Mouse (Mus musculus): ENCODE data around the gene Ksr2. TPM values are rescaled to one million over a fixed set of nuclear protein-coding genes. Genes with fewer than 3 reads are reported as not detected.

Ksr2 gene
- polyA plus RNA-seq, 1 experiment from 2014 or later = 7.1 TPM

DNA sequence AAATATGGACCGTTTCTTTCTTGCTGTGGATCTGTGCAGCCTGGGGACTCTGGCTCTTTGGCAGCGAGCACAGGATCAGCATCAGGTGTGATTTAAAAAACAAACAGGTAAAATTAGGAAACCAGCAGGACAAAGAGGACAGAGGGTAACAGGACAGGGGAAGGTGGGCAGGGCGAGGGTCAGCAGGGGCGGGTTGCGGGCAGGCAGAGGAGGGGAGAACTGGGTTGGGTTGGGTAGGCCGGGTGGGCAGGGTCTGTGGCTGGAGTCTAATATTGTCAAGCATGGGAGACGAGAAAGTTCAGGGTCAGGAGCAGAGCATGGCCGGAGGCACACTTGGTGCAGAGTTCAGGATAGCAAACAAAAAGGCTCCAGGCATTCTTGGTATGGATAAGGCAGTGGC, 43.8 kb downstream of the Ksr2 start:
- H3K27ac ChIP-seq = no peak overlapping the region
- H3K9ac ChIP-seq = no peak overlapping the region
- H3K27me3 ChIP-seq = no peaks in the 10 kb centered on the region
- H3K9me3 ChIP-seq = no peaks in the 10 kb centered on the region
- no peak overlapping the region for H3K4me2 ChIP-seq
- 55% methylated on average over 8 of the region's 8 CpGs for WGBS
- no peak for ATAC-seq (ENCODE audit: low FRiP score)
- peaks cover 16% of the 10 kb centered on the region for H3K4me1 ChIP-seq (replicated peaks)
- no peaks in the 10 kb centered on the region for H3K36me3 ChIP-seq
- H3K4me3 ChIP-seq = no peak overlapping the region

DNA sequence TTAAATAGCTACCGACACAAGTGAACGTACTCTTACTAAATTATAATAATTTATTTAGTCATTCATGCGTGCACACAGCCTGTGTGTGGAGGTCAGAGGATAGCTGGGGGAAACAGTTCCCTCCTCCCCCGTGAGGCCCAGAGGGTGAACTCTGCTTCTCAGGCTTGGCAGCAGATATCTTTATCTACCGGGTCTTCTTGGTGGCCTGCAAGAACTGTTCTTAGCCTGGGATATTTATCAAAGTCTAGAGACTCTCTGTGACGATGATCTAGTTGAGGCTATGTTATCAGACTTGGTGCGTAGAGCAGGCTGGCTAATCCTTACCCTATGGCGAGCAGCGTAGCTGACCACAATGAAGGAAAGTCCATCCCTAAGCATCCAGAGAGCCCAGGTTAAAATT, 45.1 kb downstream of the Ksr2 start:
- peaks cover 16% of the 10 kb centered on the region for H3K4me1 ChIP-seq (replicated peaks)
- H3K4me2 ChIP-seq = no peak overlapping the region
- no peaks in the 10 kb centered on the region for H3K36me3 ChIP-seq
- whole genome bisulfite sequencing = 69% methylated on average over 9 of the region's 9 CpGs
- no peak overlapping the region for H3K9ac ChIP-seq
- no peaks in the 10 kb centered on the region for H3K27me3 ChIP-seq
- no peaks in the 10 kb centered on the region for H3K9me3 ChIP-seq
- no peak for ATAC-seq (ENCODE audit: low FRiP score)
- no peak overlapping the region for H3K4me3 ChIP-seq
- H3K27ac ChIP-seq = no peak overlapping the region

DNA sequence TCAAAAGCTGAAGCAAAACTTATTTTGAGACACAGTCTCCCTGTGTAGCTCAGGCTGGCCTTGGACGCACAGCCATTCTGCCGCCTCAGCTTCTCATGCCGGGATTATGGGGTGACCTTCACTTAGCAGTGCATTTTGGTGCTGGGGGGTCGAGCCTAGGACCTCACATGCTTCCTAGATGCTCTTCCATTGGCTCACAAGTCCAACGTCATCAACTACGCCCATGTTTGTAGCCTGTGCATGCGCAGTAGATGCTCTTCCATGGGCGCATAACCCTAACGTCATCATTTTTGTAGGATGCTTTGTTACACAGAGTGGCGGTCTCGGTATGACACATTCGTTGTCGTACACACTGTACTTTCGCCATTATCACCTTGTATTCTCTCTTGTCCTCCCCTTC, 46.5 kb downstream of the Ksr2 start:
- Histone ChIP-seq H3K4me3 (no peak overlapping the region), H3K9me3 (no peaks in the 10 kb centered on the region), H3K27me3 (no peaks in the 10 kb centered on the region), H3K4me2 (no peak overlapping the region), H3K27ac (no peak overlapping the region), H3K9ac (no peak overlapping the region), H3K36me3 (no peaks in the 10 kb centered on the region), H3K4me1 (replicated peaks) (peaks cover 16% of the 10 kb centered on the region)
- ATAC-seq (ENCODE audit: low FRiP score) = no peak
- WGBS = 91% methylated on average over 14 of the region's 14 CpGs

DNA sequence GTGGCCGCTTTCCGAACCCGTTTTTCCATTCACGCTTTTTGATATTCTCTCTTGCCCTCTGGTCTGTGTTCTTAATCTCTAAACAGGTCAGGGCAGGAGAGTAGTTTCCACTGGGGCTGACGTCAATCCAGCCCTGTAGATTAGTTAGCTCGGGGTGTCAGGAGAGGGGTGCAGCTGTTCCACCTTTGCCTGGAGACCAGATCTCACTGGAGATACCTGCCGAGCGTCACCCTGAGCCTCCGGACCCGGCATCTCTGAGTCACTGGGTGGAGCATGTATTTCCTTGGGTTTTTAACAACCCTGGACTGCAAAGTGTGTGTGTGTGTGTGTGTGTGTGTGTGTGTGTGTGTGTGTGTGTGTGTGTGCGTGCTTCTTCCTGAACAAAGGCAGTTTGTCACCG, 53.3 kb downstream of the Ksr2 start:
- 83% methylated on average over 12 of the region's 12 CpGs for WGBS
- no peak overlapping the region for H3K9ac ChIP-seq
- no peaks in the 10 kb centered on the region for H3K36me3 ChIP-seq
- H3K4me2 ChIP-seq = no peak overlapping the region
- no peaks in the 10 kb centered on the region for H3K9me3 ChIP-seq
- ATAC-seq (ENCODE audit: low FRiP score) = no peak
- no peak overlapping the region for H3K27ac ChIP-seq
- H3K4me3 ChIP-seq = no peak overlapping the region
- H3K4me1 ChIP-seq (replicated peaks) = no peaks in the 10 kb centered on the region
- no peaks in the 10 kb centered on the region for H3K27me3 ChIP-seq

DNA sequence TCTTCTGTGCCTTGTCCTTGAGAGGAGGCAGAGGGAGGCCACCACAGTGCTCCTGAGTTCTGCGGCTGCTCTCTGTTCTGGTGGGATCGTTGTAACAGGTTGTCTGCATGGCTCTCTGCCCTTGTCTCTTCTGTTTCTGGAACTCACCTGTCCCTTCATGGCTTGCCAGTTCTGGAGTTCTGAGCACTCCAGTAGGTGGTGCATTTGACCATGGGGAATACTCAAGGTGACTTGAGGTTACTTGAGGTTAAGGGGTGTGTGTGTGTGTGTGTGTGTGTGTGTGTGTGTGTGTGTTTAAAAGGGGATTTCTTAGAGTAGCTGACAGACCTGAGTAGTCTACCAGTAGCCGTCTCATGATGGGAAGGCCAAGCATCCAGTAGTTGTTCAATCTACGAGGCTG, 55.2 kb downstream of the Ksr2 start:
- Histone ChIP-seq H3K27ac (no peak overlapping the region), H3K4me2 (no peak overlapping the region), H3K9ac (no peak overlapping the region), H3K4me1 (replicated peaks) (no peaks in the 10 kb centered on the region), H3K9me3 (no peaks in the 10 kb centered on the region), H3K36me3 (no peaks in the 10 kb centered on the region), H3K27me3 (no peaks in the 10 kb centered on the region), H3K4me3 (no peak overlapping the region)
- WGBS = 91% methylated on average over 4 of the region's 4 CpGs
- no peak for ATAC-seq (ENCODE audit: low FRiP score)

DNA sequence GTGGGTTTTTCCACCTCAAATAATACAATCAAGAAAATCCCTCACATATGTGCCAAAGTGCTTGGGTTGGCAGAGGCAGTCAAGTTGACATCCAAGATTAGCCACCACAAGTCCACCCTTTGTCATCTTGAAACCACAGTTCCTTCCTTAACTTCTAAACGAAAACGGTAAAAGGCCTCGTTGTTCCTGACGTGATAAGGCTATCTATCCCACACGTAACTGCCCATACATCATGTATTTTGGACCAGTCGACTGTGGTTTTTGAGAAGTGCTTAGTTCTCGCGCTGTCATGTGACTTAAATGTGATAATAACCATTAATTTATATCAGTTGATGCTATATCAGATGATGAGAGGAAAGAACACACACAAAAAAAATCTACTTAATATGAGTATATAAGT, 55.8 kb downstream of the Ksr2 start:
- H3K27me3 ChIP-seq = no peaks in the 10 kb centered on the region
- 91% methylated on average over 8 of the region's 8 CpGs for WGBS

DNA sequence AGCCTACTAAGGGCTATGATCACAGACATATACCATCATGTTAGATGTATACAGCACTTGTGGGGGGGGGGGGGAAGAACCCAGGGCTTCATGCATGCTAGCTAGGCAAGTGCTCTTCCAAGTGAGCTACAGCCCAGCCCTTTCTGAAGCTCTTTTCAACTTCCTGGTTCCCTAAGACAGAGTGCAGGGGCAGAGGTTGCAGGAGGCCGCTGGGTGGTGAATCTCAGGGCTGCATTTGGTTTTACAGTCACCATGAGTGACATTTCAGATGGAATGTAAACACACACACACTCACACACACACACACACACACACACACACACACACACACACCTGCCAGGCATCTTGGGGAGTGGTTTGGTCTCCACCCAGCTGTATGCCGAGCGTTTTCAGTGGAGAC, 67.4 kb downstream of the Ksr2 start:
- Histone ChIP-seq H3K27ac (no peak overlapping the region), H3K9ac (no peak overlapping the region), H3K36me3 (no peaks in the 10 kb centered on the region), H3K4me3 (no peak overlapping the region), H3K27me3 (no peaks in the 10 kb centered on the region), H3K4me2 (no peak overlapping the region), H3K9me3 (no peaks in the 10 kb centered on the region), H3K4me1 (replicated peaks) (no peaks in the 10 kb centered on the region)
- ATAC-seq (ENCODE audit: low FRiP score) = no peak
- 88% methylated on average over 3 of the region's 3 CpGs for WGBS

More for the DNA sequence above, 55.8 kb downstream of the Ksr2 start:
- H3K27ac ChIP-seq = no peak overlapping the region
- ATAC-seq (ENCODE audit: low FRiP score) = no peak
- H3K9me3 ChIP-seq = no peaks in the 10 kb centered on the region
- no peak overlapping the region for H3K4me3 ChIP-seq
- H3K36me3 ChIP-seq = no peaks in the 10 kb centered on the region
- no peak overlapping the region for H3K9ac ChIP-seq
- no peaks in the 10 kb centered on the region for H3K4me1 ChIP-seq (replicated peaks)
- no peak overlapping the region for H3K4me2 ChIP-seq

DNA sequence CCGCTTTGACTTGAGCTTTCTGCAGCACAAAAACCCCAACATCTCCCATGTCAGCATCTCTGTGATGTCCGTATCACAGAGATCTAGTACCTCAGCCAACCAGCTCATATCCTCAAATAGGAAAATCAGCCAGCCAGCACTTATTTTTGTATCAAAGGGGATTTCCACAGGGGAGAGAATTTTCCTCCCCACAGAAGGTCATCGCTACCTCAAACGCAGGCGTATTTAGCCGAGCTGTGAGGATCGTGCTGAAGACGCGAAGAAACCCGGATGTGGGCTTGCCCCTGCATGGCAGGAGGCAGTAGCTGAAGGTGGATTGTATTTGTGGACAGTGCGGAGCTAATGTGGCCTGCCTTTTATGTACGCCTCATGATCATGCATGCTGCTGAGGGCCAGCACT, 67.8 kb downstream of the Ksr2 start:
- Histone ChIP-seq H3K4me1 (replicated peaks) (no peaks in the 10 kb centered on the region), H3K4me3 (no peak overlapping the region), H3K36me3 (no peaks in the 10 kb centered on the region), H3K4me2 (no peak overlapping the region), H3K27me3 (no peaks in the 10 kb centered on the region), H3K9me3 (no peaks in the 10 kb centered on the region), H3K9ac (no peak overlapping the region), H3K27ac (no peak overlapping the region)
- ATAC-seq (ENCODE audit: low FRiP score) = no peak
- 72% methylated on average over 12 of the region's 12 CpGs for WGBS

DNA sequence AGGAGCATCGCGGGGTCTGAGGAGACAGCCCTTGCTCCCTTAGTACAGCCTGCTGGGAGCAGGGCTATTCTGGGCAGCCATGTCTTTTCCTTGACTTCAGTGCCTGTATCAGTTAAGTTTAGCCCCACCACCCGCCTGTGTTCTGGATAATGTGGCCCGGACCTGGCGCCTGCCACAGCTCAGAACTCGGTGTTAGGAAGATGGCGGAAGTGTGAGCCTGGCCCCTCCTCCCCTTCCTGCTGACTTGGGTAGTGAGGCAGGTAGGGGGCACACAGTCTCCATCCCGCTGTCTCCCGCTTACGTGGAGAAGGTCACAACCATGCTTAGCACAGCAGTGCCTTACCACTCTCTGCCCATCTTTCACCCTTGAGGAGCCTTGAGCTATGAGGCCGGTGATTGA, 68.2 kb downstream of the Ksr2 start:
- no peak overlapping the region for H3K4me3 ChIP-seq
- no peaks in the 10 kb centered on the region for H3K9me3 ChIP-seq
- no peak overlapping the region for H3K27ac ChIP-seq
- WGBS = 79% methylated on average over 11 of the region's 11 CpGs
- H3K27me3 ChIP-seq = no peaks in the 10 kb centered on the region
- no peaks in the 10 kb centered on the region for H3K4me1 ChIP-seq (replicated peaks)
- no peak overlapping the region for H3K9ac ChIP-seq
- H3K4me2 ChIP-seq = no peak overlapping the region
- no peaks in the 10 kb centered on the region for H3K36me3 ChIP-seq
- ATAC-seq (ENCODE audit: low FRiP score) = no peak

DNA sequence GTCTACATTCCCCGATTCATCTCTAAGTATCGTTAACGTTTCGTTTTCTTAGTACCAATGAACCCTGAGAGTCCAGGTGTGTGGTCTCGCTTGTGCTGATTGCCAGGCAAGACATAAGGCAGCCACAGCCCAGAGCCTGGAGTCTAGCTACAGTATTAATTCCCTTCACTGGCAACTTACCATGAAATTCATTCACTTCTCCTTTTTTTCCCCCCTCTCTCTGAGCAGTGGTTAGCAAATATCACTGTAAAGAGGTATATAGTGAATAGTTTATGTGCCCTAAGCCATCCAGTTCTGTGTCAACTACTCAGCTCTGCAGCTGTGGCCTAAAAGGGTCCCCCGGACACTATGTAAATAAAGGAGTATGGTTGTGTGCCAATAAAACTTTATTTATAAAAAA, 71.6 kb downstream of the Ksr2 start:
- H3K9me3 ChIP-seq = no peaks in the 10 kb centered on the region
- no peaks in the 10 kb centered on the region for H3K27me3 ChIP-seq
- H3K4me2 ChIP-seq = no peak overlapping the region
- 83% methylated on average over 6 of the region's 6 CpGs for WGBS
- ATAC-seq (ENCODE audit: low FRiP score) = no peak
- H3K27ac ChIP-seq = no peak overlapping the region
- H3K4me1 ChIP-seq (replicated peaks) = no peaks in the 10 kb centered on the region
- no peaks in the 10 kb centered on the region for H3K36me3 ChIP-seq
- H3K4me3 ChIP-seq = no peak overlapping the region
- no peak overlapping the region for H3K9ac ChIP-seq

DNA sequence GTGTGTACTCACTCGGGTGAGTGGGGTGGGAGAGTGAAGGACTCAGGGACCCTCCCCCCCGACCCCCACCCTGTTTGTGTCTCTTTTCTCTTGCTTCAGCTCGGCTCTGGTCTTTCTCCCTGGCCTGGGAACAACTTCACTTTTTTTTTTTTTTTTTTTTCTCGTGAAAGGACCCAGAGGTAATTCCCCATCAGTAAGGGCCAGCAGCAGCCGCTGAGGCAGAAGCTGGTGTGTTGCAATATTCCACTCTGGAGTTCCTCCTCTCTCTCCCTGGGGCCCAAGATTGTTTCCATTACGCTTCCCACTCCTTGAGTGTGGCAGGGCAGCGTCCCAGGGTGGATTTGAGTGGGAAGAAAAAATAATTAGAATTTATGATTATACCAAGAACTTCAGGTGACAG, 72.3 kb downstream of the Ksr2 start:
- Histone ChIP-seq H3K4me1 (replicated peaks) (no peaks in the 10 kb centered on the region), H3K9ac (no peak overlapping the region), H3K27ac (no peak overlapping the region), H3K4me3 (no peak overlapping the region), H3K9me3 (no peaks in the 10 kb centered on the region), H3K4me2 (no peak overlapping the region), H3K27me3 (no peaks in the 10 kb centered on the region), H3K36me3 (no peaks in the 10 kb centered on the region)
- 68% methylated on average over 7 of the region's 7 CpGs for WGBS
- no peak for ATAC-seq (ENCODE audit: low FRiP score)

DNA sequence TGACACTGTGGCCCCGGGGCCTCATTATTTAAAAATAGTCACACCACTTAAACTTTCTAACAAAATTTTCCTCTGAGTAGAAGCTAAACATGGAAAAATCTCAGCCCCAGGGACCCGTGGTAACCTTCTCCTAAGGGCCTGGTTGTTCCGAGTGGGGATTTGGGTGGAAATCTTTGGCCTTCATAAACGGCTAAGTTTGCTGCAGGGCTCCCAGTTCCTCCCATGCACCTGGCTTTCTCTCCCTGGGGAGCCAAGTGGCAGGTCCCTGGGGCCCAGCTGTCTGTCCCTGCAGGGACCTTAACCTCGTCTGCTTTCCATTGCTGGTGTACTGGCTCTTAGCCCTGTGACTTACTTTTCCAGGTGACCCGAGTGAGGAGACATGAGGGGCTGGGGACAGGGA, 74.4 kb downstream of the Ksr2 start:
- H3K4me1 ChIP-seq (replicated peaks) = peaks cover 10% of the 10 kb centered on the region
- H3K4me2 ChIP-seq = no peak overlapping the region
- WGBS = 88% methylated on average over 6 of the region's 6 CpGs
- no peaks in the 10 kb centered on the region for H3K36me3 ChIP-seq
- no peaks in the 10 kb centered on the region for H3K9me3 ChIP-seq
- no peak overlapping the region for H3K27ac ChIP-seq
- no peak overlapping the region for H3K4me3 ChIP-seq
- H3K27me3 ChIP-seq = no peaks in the 10 kb centered on the region
- H3K9ac ChIP-seq = no peak overlapping the region
- no peak for ATAC-seq (ENCODE audit: low FRiP score)

DNA sequence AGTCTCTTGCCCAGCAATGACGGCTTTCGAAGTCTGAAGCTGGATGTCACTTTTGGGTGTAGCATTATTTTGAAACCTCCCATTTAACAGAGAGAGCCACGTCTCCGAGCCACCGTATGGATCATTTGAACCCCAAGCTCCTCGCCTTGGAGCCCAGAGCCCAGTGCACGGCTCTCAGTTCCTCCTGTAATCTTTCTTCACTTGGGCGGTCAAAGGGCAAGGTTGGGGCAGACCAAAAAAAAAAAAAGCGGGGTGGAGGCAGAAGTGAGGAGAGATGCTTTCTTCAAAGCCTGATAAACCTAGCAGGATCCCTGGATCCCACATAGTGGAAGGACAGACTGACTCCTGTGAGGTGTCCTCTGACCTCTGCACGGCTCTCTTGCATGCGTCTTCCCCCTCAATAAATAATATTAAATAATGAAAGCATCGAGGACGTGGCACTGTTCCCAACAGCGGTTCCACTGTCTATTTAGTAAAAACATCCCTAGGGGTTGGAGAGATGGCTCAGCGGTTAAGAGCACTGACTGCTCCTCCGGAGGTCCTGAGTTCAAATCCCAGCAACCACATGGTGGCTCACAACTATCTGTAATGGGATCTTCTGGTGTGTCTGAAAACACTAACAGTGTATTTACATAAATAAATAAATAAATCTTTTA, 75.0 kb downstream of the Ksr2 start:
- no peak for ATAC-seq (ENCODE audit: low FRiP score)
- no peak overlapping the region for H3K9ac ChIP-seq
- 91% methylated on average over 16 of the region's 16 CpGs for WGBS

More for the DNA sequence above, 75.0 kb downstream of the Ksr2 start:
- H3K4me2 ChIP-seq = no peak overlapping the region
- H3K36me3 ChIP-seq = no peaks in the 10 kb centered on the region
- peaks cover 16% of the 10 kb centered on the region for H3K4me1 ChIP-seq (replicated peaks)
- H3K27me3 ChIP-seq = no peaks in the 10 kb centered on the region
- no peaks in the 10 kb centered on the region for H3K9me3 ChIP-seq
- no peak overlapping the region for H3K4me3 ChIP-seq
- no peak overlapping the region for H3K27ac ChIP-seq

Measured in hindbrain, embryonic 13.5 days (tissue).